Mouse (Mus musculus) monocyte, adult 5-6 weeks (primary cell): ENCODE data around the gene 4930402H24Rik. TPM values are rescaled to one million over a fixed set of nuclear protein-coding genes. Genes with fewer than 3 reads are reported as not detected.

Experiments used
- ATAC-seq: fragments of 153-309, 156-312 bp; replicated peaks from 2 replicates; pipeline ENCODE4 v1.8.0; 2017; ENCODE audit warnings: mild to moderate bottlenecking; ENCODE audit not compliant: low TSS enrichment, insufficient number of reproducible peaks, severe bottlenecking, poor library complexity, low FRiP score
- total RNA-seq: library from RNA; stranded (forward); fragments of 200-1000, 200-491, 200-594 nt; gene quantifications from 3 replicates; pipeline ENCODE4 v1.2.3, GENCODE M21; 2017

4930402H24Rik gene
- total RNA-seq, 1 experiment from 2014 or later, result 34.0 TPM

- ATAC-seq, result no peak
These were observed 151.1 kb downstream of the 4930402H24Rik start for GRCm38 (mm10) chr2:130755061-130755607.

GRCm38 (mm10) chr2:130754596-130754995 lies 151.6 kb downstream of the 4930402H24Rik start:
- no peak for ATAC-seq

- peak; percentile 78 for ATAC-seq
These were observed 155.8 kb downstream of the 4930402H24Rik start for GRCm38 (mm10) chr2:130750449-130750848.

GRCm38 (mm10) chr2:130749708-130750107 lies 156.5 kb downstream of the 4930402H24Rik start:
- no peak for ATAC-seq

GRCm38 (mm10) chr2:130743576-130743975 lies 162.6 kb downstream of the 4930402H24Rik start:
- no peak for ATAC-seq

GRCm38 (mm10) chr2:130740096-130740495 lies 166.1 kb downstream of the 4930402H24Rik start:
- ATAC-seq, result no peak

GRCm38 (mm10) chr2:130738019-130738418 lies 168.2 kb downstream of the 4930402H24Rik start:
- ATAC-seq, result no peak

GRCm38 (mm10) chr2:130735281-130735680 lies 170.9 kb downstream of the 4930402H24Rik start:
- ATAC-seq, result no peak

GRCm38 (mm10) chr2:130733444-130733843 lies 172.8 kb downstream of the 4930402H24Rik start:
- no peak for ATAC-seq

GRCm38 (mm10) chr2:130731855-130732254 lies 174.4 kb downstream of the 4930402H24Rik start:
- ATAC-seq, result no peak

GRCm38 (mm10) chr2:130730746-130731145 lies 175.5 kb downstream of the 4930402H24Rik start:
- ATAC-seq, result peak; percentile 88

- ATAC-seq, result no peak
These were observed 177.2 kb downstream of the 4930402H24Rik start for GRCm38 (mm10) chr2:130728906-130729585.

- ATAC-seq, result no peak
These were observed 178.5 kb downstream of the 4930402H24Rik start for GRCm38 (mm10) chr2:130727752-130728151.

GRCm38 (mm10) chr2:130724369-130724768 lies 181.8 kb downstream of the 4930402H24Rik start:
- ATAC-seq, result no peak

- no peak for ATAC-seq
These were observed 188.3 kb downstream of the 4930402H24Rik start for GRCm38 (mm10) chr2:130717951-130718350.

GRCm38 (mm10) chr2:130707057-130707456 lies 199.1 kb downstream of the 4930402H24Rik start:
- ATAC-seq, result no peak

GRCm38 (mm10) chr2:130706602-130707001 lies 199.6 kb downstream of the 4930402H24Rik start:
- ATAC-seq, result no peak

GRCm38 (mm10) chr2:130705178-130705577 lies 201.0 kb downstream of the 4930402H24Rik start:
- ATAC-seq, result no peak

- ATAC-seq, result no peak
These were observed 201.9 kb downstream of the 4930402H24Rik start for GRCm38 (mm10) chr2:130704040-130705001.
